Mouse (Mus musculus) lung, adult 2 months (tissue): ENCODE measurements at regions not wholly inside any gene's neighbourhood (a gene's known extent, or its start where the extent isn't known, plus 50 kb on each side); places are given as distances from the start of the nearest gene placed in this dataset.

Experiments
- CTCF ChIP-seq: fragments of 200-500 bp; IDR thresholded peaks from 2 replicates; pipeline ENCODE4 v1.5.1; 2011; ENCODE audit warnings: mild to moderate bottlenecking, low read length, control low read depth; ENCODE audit not compliant: insufficient read depth
- POLR2A ChIP-seq: fragments of 200-500 bp; IDR thresholded peaks from 2 replicates; pipeline ENCODE4 v1.6.1; 2011; ENCODE audit warnings: low read depth, mild to moderate bottlenecking, control low read depth, low read length, borderline replicate concordance; ENCODE audit errors: extremely low read depth

DNA sequence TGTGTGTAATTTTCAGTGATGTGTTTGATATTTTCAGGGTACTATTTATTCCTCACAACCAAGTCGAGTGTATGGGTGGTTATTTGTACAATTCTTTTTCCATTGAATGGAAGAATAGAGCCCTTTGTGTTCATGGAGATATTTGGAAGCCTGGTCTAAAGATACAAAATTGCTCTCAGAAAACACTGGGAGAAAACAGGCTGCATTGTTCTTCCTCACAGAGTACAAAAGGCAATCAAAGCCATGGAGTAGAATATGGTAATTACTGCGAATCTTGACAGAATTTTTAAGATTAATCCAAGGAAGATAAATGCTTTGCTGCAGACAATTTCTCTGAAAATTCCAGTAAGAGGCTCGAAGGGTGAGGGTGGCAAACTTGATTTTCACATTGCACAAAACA is 54.7 kb upstream of the Gnai1 start:
- no peak for TF ChIP-seq CTCF
- no peak for TF ChIP-seq POLR2A
